Mouse (Mus musculus) cerebellum, postnatal 25 days (tissue): ENCODE data around the gene Nrde2.
"Not testable (repeated sequence)": the region's sequence is repeated elsewhere in the genome, so short reads cannot be mapped to it uniquely, and the experiment has no call there.

Experiments
- DNase-seq, 2 experiments: peaks; one replicate each; pipeline ENCODE4 v3.0.0; 2021; ENCODE audit warnings: mixed read lengths in 2 of 2

The Nrde2 gene

GRCm38 (mm10) chr12:100159261-100159975 is at the start of gene Nrde2:
TSS of gene Nrde2 (minus strand) at chr12:100159653.
- peak; percentile 91 to 92 for DNase-seq

- no peak for DNase-seq
These were observed 47.5 kb upstream of the Nrde2 start for GRCm38 (mm10) chr12:100206926-100207325.

DNA sequence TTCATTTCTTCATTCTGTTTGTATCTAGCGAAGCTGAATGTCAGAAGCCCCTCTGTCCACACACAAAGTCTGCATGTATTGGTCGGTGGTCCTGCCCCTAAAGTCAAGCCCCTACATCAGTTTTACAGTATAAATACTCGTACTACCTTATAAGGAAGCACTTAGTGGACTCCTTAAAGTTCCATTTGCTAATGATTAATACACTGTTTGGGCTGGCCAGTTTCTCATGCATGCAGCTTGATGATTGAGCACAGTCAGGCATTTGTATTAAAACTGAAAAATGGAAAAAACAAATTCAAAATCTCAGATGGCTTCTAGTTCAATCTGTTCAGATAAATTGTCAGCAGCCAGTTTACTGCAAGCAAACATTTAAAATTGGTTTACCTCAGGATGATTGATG is 47.1 kb upstream of the Nrde2 start:
- no peak for DNase-seq

- DNase-seq, result peak in 1 of 2 experiments; percentile 7
These were observed 45.7 kb upstream of the Nrde2 start for GRCm38 (mm10) chr12:100205156-100205555.

GRCm38 (mm10) chr12:100203759-100204158 is 44.3 kb upstream of the Nrde2 start:
- no peak for DNase-seq

- peak; percentile 95 to 97 for DNase-seq
These were observed 42.4 kb upstream of the Nrde2 start for GRCm38 (mm10) chr12:100201838-100202237.

GRCm38 (mm10) chr12:100201363-100201711 is 41.9 kb upstream of the Nrde2 start:
- DNase-seq, result no peak

- peak; percentile 61 to 70 for DNase-seq
These were observed 41.4 kb upstream of the Nrde2 start for GRCm38 (mm10) chr12:100200645-100201362.

- peak; percentile 79 to 84 for DNase-seq
These were observed 40.6 kb upstream of the Nrde2 start for GRCm38 (mm10) chr12:100199891-100200644.

DNA sequence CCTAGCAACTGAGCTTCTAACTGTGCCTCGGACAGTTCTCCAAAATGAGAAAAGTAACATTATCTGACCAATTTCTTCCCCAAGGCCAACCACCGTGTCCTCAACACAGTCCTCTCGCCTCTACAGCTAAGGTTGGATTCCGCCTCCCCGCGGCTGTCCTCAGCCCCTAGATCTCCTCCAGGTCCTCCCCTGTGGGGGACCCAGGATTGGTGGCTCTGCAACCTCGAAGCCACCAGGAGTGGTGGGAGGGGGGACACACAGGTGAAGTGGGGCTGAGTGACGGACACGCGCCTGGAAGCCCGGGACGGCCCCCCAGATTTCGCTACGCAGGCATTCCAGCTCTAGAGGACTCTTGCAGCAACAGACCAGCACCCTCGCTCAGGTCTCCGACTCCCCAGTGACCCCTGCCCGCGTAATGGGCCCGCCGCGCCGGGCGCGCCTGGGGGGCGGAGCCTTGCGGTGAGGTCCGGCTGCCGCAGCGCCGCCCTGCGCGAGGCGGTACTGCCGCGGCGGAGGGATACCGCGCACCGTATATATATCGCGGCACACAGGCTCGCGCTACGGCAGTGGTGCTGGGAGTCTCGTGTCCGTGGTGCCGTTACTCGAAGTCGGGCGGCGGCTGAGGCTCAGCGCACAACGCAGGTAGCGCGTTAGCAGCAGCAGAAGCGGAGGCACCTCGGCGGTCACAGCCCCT is 39.7 kb upstream of the Nrde2 start, which contains the start of gene Calm1:
Gene Calm1, plus strand, starts transcription at position 469 of the 694 bp plus-strand sequence.
- peak; percentile 98 for DNase-seq

- DNase-seq, result no peak
These were observed 37.3 kb upstream of the Nrde2 start for GRCm38 (mm10) chr12:100196786-100197185.

- no peak for DNase-seq
These were observed 34.7 kb upstream of the Nrde2 start for GRCm38 (mm10) chr12:100194181-100194580.

GRCm38 (mm10) chr12:100190802-100191201 is 31.3 kb upstream of the Nrde2 start:
- no peak for DNase-seq

- DNase-seq, result peak in 1 of 2 experiments; percentile 56
These were observed 28.4 kb upstream of the Nrde2 start for GRCm38 (mm10) chr12:100187756-100188430.

DNA sequence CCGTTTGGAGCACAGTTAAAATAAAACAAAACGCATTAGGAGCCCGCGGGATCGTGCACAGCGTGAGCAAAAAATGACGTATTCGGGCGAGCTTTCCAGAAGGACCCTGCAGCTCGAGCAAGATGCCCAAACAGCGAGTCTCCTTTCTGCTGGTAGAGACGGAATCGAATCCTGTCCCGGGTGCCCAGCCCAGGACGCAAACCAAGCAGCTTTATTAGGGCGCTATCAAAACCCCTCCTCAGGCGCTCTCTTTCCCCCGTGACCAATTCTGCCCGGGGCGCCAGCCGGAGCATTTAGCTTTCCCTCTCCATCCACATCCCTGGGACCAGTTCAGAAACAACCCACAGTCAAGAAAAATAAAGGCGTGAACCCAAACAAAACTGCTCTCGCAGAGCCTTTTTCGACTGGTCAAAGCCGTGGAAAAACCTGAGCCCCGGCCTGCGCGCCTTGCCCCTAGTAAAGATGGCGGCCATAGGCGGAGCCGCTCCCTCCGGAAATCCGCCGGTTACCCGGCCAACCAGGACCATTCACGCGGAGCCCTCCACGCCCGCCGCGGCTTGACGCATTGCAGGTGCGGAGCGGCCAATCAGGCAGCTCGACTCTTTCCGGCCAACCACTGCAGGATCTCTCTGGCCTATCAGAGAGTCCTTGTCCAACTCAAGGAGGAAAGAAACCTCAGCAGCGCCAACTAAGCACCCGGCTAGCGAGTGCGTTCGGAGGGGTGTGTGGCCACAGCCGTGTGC is 27.7 kb upstream of the Nrde2 start:
- peak; percentile 99 to 100 for DNase-seq

GRCm38 (mm10) chr12:100186376-100186775 is 26.9 kb upstream of the Nrde2 start:
- peak; percentile 60 to 63 for DNase-seq

- DNase-seq, result peak in 1 of 2 experiments; percentile 23
These were observed 26.4 kb upstream of the Nrde2 start for GRCm38 (mm10) chr12:100185897-100186296.

DNA sequence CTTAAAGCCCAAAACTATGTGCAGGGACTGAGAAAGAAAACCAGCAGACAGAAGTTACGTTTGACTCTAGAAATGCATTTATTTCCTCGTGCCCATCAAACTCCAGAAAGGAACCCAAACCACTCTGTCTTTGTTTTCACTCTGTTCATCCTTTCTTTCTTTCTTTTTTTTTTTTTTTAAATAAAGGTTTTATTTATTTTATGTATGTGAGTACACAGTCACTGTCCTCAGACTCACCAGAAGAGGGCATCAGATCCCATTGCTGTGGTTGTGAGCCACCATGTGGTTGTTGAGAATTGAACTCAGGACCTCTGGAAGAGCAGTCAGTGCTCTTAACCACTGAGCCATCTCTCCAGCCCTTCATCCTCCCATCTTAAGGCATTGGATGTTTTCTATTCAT is 25.5 kb upstream of the Nrde2 start:
- DNase-seq, result not testable (repeated sequence)

GRCm38 (mm10) chr12:100183970-100184369 is 24.5 kb upstream of the Nrde2 start:
- DNase-seq, result no peak

- no peak for DNase-seq
These were observed 23.2 kb upstream of the Nrde2 start for GRCm38 (mm10) chr12:100182676-100183075.

DNA sequence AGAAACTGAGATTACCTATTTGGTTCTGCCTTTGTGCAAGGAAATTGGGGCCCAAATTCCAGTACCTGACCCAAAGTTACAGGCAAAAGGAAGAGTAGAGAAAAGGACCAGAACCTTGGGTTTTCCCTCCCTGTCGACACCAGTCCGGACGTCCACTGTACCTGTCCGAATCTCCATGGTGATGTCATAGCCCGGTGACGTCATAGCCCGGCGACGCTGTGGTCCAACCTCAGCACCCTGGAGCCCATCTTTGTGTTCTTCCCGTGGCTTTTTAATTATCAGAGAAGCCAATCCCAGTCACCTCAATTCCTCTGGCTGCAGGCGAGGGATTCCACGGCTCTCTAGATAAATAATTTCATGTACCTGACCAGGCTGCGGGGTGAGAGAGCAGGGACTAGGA is 21.3 kb upstream of the Nrde2 start:
- no peak for DNase-seq
